Mouse (Mus musculus) ES-Bruce4 (cell line): ENCODE measurements around the gene Gm12184. TPM values are rescaled to one million over a fixed set of nuclear protein-coding genes. Genes with fewer than 3 reads are reported as not detected.

ENCODE experiments used
- H3K27ac ChIP-seq: 2 replicates; pipeline ENCODE4 v1.5.1; 2012; ENCODE audit warnings: low read length, inconsistent platforms; ENCODE audit not compliant: insufficient read depth
- H3K27me3 ChIP-seq: 2 replicates; pipeline ENCODE4 v1.6.1; 2012; ENCODE audit warnings: mild to moderate bottlenecking, low read length, inconsistent platforms; ENCODE audit not compliant: control insufficient read depth, poor library complexity, insufficient read depth, severe bottlenecking
- H3K36me3 ChIP-seq: 2 replicates; pipeline ENCODE4 v1.6.1; 2012; ENCODE audit warnings: inconsistent platforms, mild to moderate bottlenecking, low read length, moderate library complexity; ENCODE audit not compliant: control insufficient read depth, poor library complexity, insufficient read depth, severe bottlenecking
- H3K4me1 ChIP-seq: one replicate; pipeline ENCODE4 v1.8.1; 2011; ENCODE audit warnings: low read length; ENCODE audit not compliant: control insufficient read depth, insufficient read depth
- H3K4me3 ChIP-seq: 2 replicates; pipeline ENCODE4 v1.5.1; 2011; ENCODE audit warnings: low read depth, mild to moderate bottlenecking, low read length
- H3K9ac ChIP-seq: 2 replicates; pipeline ENCODE4 v1.6.1; 2012; ENCODE audit warnings: low read depth, mild to moderate bottlenecking, inconsistent platforms; ENCODE audit not compliant: poor library complexity, severe bottlenecking
- H3K9me3 ChIP-seq: replicated peaks from 2 replicates; pipeline ENCODE4 v1.6.1; 2012; ENCODE audit warnings: mild to moderate bottlenecking, low read length, inconsistent platforms; ENCODE audit not compliant: control insufficient read depth, poor library complexity, insufficient read depth, severe bottlenecking
- CTCF ChIP-seq: IDR thresholded peaks from one replicate; pipeline ENCODE4 v1.8.1; 2011; ENCODE audit warnings: low read depth, low read length
- EP300 ChIP-seq: IDR thresholded peaks from 2 replicates; pipeline ENCODE4 v1.6.1; 2011; ENCODE audit warnings: low read depth, low read length; ENCODE audit not compliant: insufficient read depth
- POLR2A ChIP-seq: IDR thresholded peaks from one replicate; pipeline ENCODE4 v1.8.1; 2011; ENCODE audit warnings: low read length; ENCODE audit not compliant: insufficient read depth
- polyA plus RNA-seq: library from polyadenylated mRNA; stranded (reverse); fragments of >200 nt; gene quantifications from 2 replicates; pipeline ENCODE4 v1.2.4, GENCODE M21; 2011; ENCODE audit warnings: low read depth; ENCODE audit not compliant: missing spikeins, insufficient read depth, insufficient read length

Gene Gm12184
- polyA plus RNA-seq, 1 experiment, result 88.5 TPM

GRCm38 (mm10) chr11:48843202-48843601 is 16.7 kb upstream of the Gm12184 start:
- Histone ChIP-seq H3K9ac (no peak overlapping the region), H3K4me1 (peaks cover 5% of the 10 kb centered on the region), H3K27me3 (no peaks in the 10 kb centered on the region), H3K27ac (no peak overlapping the region), H3K9me3 (no peaks in the 10 kb centered on the region), H3K36me3 (no peaks in the 10 kb centered on the region), H3K4me3 (no peak overlapping the region)
- no peak for TF ChIP-seq CTCF
- no peak for TF ChIP-seq EP300
- no peak for TF ChIP-seq POLR2A

DNA sequence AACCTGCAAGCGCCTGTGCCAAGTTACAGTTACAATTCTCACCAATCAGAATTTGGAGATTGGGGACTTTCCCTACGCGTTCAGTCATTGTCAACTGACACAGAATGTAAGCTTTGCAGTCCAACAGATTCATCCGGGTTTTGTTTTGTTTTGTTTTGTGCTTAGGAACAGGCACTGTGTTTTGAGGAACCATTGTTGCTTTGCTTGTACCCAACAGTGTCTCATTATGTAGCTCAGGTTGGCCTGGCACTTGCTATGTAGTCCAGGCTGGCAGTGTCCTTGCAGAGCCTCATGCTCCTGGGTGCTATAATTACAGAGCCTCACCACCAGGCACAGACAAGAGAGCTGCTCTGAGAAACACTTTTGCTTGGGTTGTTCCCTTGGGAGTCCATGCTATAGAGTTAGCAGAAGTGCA is 15.9 kb upstream of the Gm12184 start:
- Histone ChIP-seq H3K9ac (no peak overlapping the region), H3K4me1 (peaks cover 5% of the 10 kb centered on the region), H3K27me3 (no peaks in the 10 kb centered on the region), H3K36me3 (no peaks in the 10 kb centered on the region), H3K4me3 (no peak overlapping the region), H3K27ac (no peak overlapping the region), H3K9me3 (no peaks in the 10 kb centered on the region)
- TF ChIP-seq CTCF (no peak), POLR2A (no peak), EP300 (no peak)

- Histone ChIP-seq H3K4me3 (no peak overlapping the region), H3K9me3 (no peaks in the 10 kb centered on the region), H3K4me1 (peaks cover 5% of the 10 kb centered on the region), H3K27me3 (0 out of 2 replicates have a peak, but pooled peaks cover 3% of the 10 kb centered on the region), H3K27ac (no peak overlapping the region), H3K9ac (no peak overlapping the region), H3K36me3 (no peaks in the 10 kb centered on the region)
- no peak for TF ChIP-seq CTCF
- TF ChIP-seq POLR2A, result no peak
- no peak for TF ChIP-seq EP300
Observed at GRCm38 (mm10) chr11:48841213-48841612, 14.8 kb upstream of the Gm12184 start.

- Histone ChIP-seq H3K27me3 (0 out of 2 replicates have a peak, but pooled peaks cover 3% of the 10 kb centered on the region), H3K4me1 (peaks cover 5% of the 10 kb centered on the region), H3K9me3 (no peaks in the 10 kb centered on the region), H3K9ac (no peak overlapping the region), H3K36me3 (no peaks in the 10 kb centered on the region), H3K27ac (no peak overlapping the region), H3K4me3 (no peak overlapping the region)
- TF ChIP-seq CTCF, result no peak
- no peak for TF ChIP-seq EP300
- no peak for TF ChIP-seq POLR2A
Observed at GRCm38 (mm10) chr11:48840805-48841204, 14.3 kb upstream of the Gm12184 start.

DNA sequence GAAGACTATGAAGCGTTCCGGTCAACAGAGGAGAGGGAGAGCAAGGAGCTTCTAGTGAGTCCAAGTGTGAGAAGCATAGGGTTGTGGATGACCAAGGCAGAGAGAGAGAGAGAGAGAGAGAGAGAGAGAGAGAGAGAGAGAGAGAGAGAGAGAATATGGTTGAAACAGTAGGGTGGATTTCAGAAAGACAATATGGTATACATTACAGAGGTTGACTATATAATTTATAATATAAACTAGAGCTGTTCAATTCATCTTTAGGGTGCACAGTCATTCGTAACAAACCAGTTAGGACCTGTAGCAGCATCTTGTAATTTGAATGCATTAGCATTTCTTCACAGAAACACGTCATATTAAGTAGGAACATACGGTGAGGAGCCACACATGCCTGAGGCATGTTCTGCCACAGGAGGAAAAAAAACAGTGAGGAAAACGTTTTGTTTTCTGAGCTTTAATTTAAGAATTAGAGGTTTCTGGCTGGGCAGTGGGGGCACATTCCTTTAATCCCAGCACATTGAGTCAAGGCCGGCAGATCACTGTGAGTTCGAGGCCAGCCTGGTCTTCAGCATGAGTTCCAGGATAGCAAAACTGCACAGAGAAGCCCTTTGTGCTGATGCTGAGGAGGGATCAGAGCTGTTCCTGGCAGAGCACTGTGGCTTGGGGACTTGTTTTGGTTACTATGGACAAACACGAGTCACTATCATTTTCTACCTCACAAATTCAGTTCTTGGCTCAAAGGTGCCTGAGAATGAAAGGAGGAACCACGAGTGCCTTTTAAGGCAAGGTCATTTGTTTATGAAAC is 12.6 kb upstream of the Gm12184 start:
- Histone ChIP-seq H3K27ac (no peak overlapping the region), H3K9me3 (no peaks in the 10 kb centered on the region), H3K9ac (0 out of 2 replicates have a peak overlapping the region, but pooled peaks have one; percentile 72), H3K4me1 (peaks cover 2% of the 10 kb centered on the region), H3K27me3 (0 out of 2 replicates have a peak, but pooled peaks cover 3% of the 10 kb centered on the region), H3K4me3 (no peak overlapping the region), H3K36me3 (no peaks in the 10 kb centered on the region)
- TF ChIP-seq EP300 (no peak), CTCF (no peak), POLR2A (no peak)

DNA sequence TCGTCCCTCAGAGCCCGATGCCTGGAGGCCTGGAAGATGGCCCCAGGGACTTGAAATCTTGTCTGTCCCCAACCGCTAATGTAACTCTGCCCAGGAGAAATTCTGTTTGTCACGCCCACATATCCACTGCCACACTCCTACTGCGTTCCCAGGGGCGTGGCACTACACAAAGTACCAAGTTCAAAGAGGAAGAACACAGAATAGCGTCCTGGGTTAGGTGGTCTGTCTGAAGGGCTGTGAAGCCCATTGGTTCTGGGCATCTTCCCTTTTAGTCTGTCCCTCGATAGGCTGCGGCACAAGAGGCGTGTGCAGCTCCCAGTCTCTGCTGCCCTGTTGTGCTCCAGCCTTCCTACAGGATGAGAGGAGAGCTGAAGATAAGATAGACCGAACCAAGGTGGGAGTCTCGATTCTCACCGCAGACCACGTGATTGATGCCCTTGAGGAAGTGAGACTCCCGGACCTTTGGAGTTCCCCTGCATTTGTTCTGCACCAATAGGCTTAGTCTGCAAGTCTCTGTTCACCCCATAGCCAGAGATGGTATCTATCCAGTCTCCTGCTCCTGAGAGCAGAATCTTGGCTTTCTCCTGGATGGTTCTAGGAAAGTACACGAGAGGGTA is 11.8 kb upstream of the Gm12184 start:
- Histone ChIP-seq H3K4me1 (peaks cover 2% of the 10 kb centered on the region), H3K4me3 (peak overlapping the region; percentile 77), H3K36me3 (no peaks in the 10 kb centered on the region), H3K27ac (no peak overlapping the region), H3K9me3 (no peaks in the 10 kb centered on the region), H3K9ac (peak overlapping the region; percentile 72), H3K27me3 (0 out of 2 replicates have a peak, but pooled peaks cover 3% of the 10 kb centered on the region)
- TF ChIP-seq CTCF (no peak), POLR2A (no peak), EP300 (no peak)
